Mouse (Mus musculus) CH12F3 (cell line): ENCODE results near the gene Chd6.

ENCODE experiments used
- in situ Hi-C: fragments of 300-500 bp; cut with MboI; formaldehyde crosslinking; loops from 2 replicates; pipeline ENCODE4 v1.14.3; 2020; ENCODE audit warnings: low sequenced_read_pairs

Gene Chd6

GRCm38 (mm10) chr2:161108933-161109371 lies at the start of gene Chd6:
Chd6 (minus strand) TSS chr2:161109075.
- in situ Hi-C loops = no loop called here

GRCm38 (mm10) chr2:161150004-161150842 lies 41.3 kb upstream of the Chd6 start:
- in situ Hi-C loops = no loop called here

- in situ Hi-C loops = no loop called here
These were observed 39.6 kb upstream of the Chd6 start for GRCm38 (mm10) chr2:161148428-161149020.

- in situ Hi-C loops = no loop called here
These were observed 39.0 kb upstream of the Chd6 start for GRCm38 (mm10) chr2:161147656-161148427.

- in situ Hi-C loops = no loop called here
These were observed 35.9 kb upstream of the Chd6 start for GRCm38 (mm10) chr2:161144799-161145198.

- in situ Hi-C loops = no loop called here
These were observed 30.0 kb upstream of the Chd6 start for GRCm38 (mm10) chr2:161138672-161139536.

GRCm38 (mm10) chr2:161136999-161137398 lies 28.1 kb upstream of the Chd6 start:
- in situ Hi-C loops = no loop called here

- in situ Hi-C loops = no loop called here
These were observed 19.7 kb upstream of the Chd6 start for GRCm38 (mm10) chr2:161128367-161129111.

GRCm38 (mm10) chr2:161112011-161112410 lies 3.1 kb upstream of the Chd6 start:
- in situ Hi-C loops = no loop called here

GRCm38 (mm10) chr2:161109398-161109821 lies 535 bp upstream of the Chd6 start:
- in situ Hi-C loops = no loop called here

GRCm38 (mm10) chr2:161108085-161108927 lies 569 bp downstream of the Chd6 start:
- in situ Hi-C loops = no loop called here

- in situ Hi-C loops = no loop called here
These were observed 1.6 kb downstream of the Chd6 start for GRCm38 (mm10) chr2:161107236-161107635.

- in situ Hi-C loops = no loop called here
These were observed 5.1 kb downstream of the Chd6 start for GRCm38 (mm10) chr2:161103769-161104168.

- in situ Hi-C loops = no loop called here
These were observed 6.8 kb downstream of the Chd6 start for GRCm38 (mm10) chr2:161102102-161102501.

- in situ Hi-C loops = no loop called here
These were observed 11.1 kb downstream of the Chd6 start for GRCm38 (mm10) chr2:161097746-161098145.

GRCm38 (mm10) chr2:161090746-161091405 lies 18.0 kb downstream of the Chd6 start:
- in situ Hi-C loops = no loop called here

GRCm38 (mm10) chr2:161090200-161090599 lies 18.7 kb downstream of the Chd6 start:
- in situ Hi-C loops = no loop called here

GRCm38 (mm10) chr2:161078590-161078989 lies 30.3 kb downstream of the Chd6 start:
- in situ Hi-C loops = no loop called here
